Mouse (Mus musculus) skeletal muscle tissue, postnatal 0 days (tissue): Measurements from ENCODE around the gene Tm2d3. TPM values are rescaled to one million over a fixed set of nuclear protein-coding genes. Genes with fewer than 3 reads are reported as not detected.

Source experiments
- polyA plus RNA-seq: library from polyadenylated mRNA; unstranded; fragments of >200 nt; fragmentation: Nextera tagmentation; extraction: Ambion mirVana; gene quantifications from 2 replicates; pipeline ENCODE4 v1.2.1, GENCODE M21; 2015

Gene Tm2d3
- polyA plus RNA-seq, result 35.1 and 37.4 TPM in 2 replicates

GRCm38 (mm10) chr7:65690869-65691268 is at the start of gene Tm2d3:
Tm2d3 (plus strand) TSS chr7:65691169.

GRCm38 (mm10) chr7:65644643-65645351 is 46.2 kb upstream of the Tm2d3 start, which contains the start of gene Tarsl2:
Tarsl2 (plus strand) TSS chr7:65644898.

Other genes with a start within 250 kb of the Tm2d3 start
- gene Tjp1, start 163.4 kb upstream of the Tm2d3 start, polyA plus RNA-seq, result 7.9 and 8.4 TPM in 2 replicates
- gene Tarsl2, start 46.3 kb upstream of the Tm2d3 start, polyA plus RNA-seq, result 22.4 and 23.5 TPM in 2 replicates
- 2.8 and 4.1 TPM in 2 replicates for gene Pcsk6, start 170.6 kb downstream of the Tm2d3 start, polyA plus RNA-seq